ENCODE assay signal across 14 mouse cellular contexts in the genomic region with DNA sequence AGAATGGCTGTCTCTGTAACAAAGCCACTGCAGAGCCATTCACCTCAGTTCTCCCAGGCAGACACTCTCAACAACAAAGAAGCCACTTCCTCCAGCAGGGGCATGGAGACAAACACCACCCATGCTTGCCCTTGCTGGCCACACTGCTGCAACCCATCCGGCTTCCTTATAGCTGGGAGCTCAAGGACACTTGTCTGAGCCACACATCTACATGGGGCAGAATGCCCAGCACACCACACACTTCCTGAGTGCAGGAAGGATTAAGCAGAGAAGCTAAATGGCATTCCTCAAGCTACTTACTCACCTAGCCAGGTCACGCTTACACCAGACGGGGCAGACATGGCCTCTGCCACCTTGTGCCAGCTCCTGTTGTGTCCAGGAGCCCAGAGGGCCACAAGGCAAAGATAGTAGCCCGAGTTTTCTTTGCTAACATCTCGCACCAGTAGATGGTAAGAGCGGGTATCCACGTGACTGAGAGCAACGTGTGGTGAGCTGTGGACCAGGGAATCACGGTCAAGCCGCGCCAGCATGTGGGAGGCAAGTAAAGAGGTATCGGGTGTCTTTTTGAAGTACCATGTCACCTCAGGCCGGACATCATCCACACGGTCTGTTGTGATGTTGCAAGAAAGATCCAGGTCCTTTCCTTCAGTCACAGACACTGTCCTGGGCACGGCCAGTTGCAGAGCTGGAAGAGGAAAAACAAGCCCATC. TPM values are rescaled to one million over a fixed set of nuclear protein-coding genes. Genes with fewer than 3 reads are reported as not detected.
DNase-seq lines count a peak whose midpoint lies in the region; ATAC-seq and TF ChIP-seq lines count a peak whose summit lies in the region.
"Had no signal": no experiment of that assay in that cellular context is flagged by ENCODE, and none has a peak within 500 bp of the region (broad histone marks: within the 10 kb centered on the region; RNA-seq: fewer than 3 reads in every experiment).

No protein-coding gene starts in this region.

- H3K4me3 ChIP-seq in thymus, adult 2 months (ENCODE audit: control insufficient read depth, insufficient read depth, low read length): no peak overlapping the region
- no peak overlapping the region for H3K4me3 ChIP-seq in lung, postnatal 0 days (ENCODE audit: low read depth, low read length)
- H3K4me3 ChIP-seq in liver, postnatal 0 days (ENCODE audit: low read depth, low read length): no peak overlapping the region
- H3K4me3 ChIP-seq in cerebellum, adult 2 months (replicated peaks; ENCODE audit: insufficient read depth, low read depth, low read length): no peak overlapping the region
- H3K4me3 ChIP-seq: heart, embryonic 12.5 days; layer of hippocampus, adult 2 months; limb, embryonic 12.5 days; megakaryocyte, embryonic 14.5 days had no signal

- H3K36me3 ChIP-seq in thymus, adult 2 months (ENCODE audit: control insufficient read depth, insufficient read depth, low read length): no peaks in the 10 kb centered on the region
- H3K36me3 ChIP-seq in lung, postnatal 0 days (ENCODE audit: insufficient read depth, low read length): 0 out of 2 replicates have a peak, but pooled peaks cover 4% of the 10 kb centered on the region
- H3K36me3 ChIP-seq in liver, postnatal 0 days (replicated peaks; ENCODE audit: insufficient read depth, low read length): no peaks in the 10 kb centered on the region

- H3K27ac ChIP-seq in thymus, adult 2 months (ENCODE audit: control insufficient read depth, insufficient read depth, low read length): no peak overlapping the region
- H3K27ac ChIP-seq in lung, postnatal 0 days (ENCODE audit: low read length): peak overlapping the region; percentile 43; the same call in 1 of the 2 replicates
- H3K27ac ChIP-seq in liver, postnatal 0 days (ENCODE audit: low read depth): no peak overlapping the region
- no peak overlapping the region for H3K27ac ChIP-seq in cerebellum, adult 2 months (ENCODE audit: insufficient read depth, low read length)
- H3K27ac ChIP-seq: hindbrain, postnatal 0 days; layer of hippocampus, adult 2 months; limb, embryonic 12.5 days had no signal

- DNase-seq in adrenal gland, adult 2 months: peak; percentile 35
- DNase-seq in adrenal gland, postnatal 14 days: no peak
- DNase-seq in thymus, postnatal 14 days: peak; percentile 19
- DNase-seq in thymus, adult 2 months: no peak
- peak; percentile 90 for DNase-seq in lung, postnatal 0 days (ENCODE audit: low spot score)
- no peak for DNase-seq in urinary bladder, postnatal 36 days (ENCODE audit: low spot score in 2 of 2)
- DNase-seq in liver, postnatal 0 days: no peak
- DNase-seq in cerebellum, adult 2 months: no peak
- DNase-seq: right cerebral cortex, postnatal 4 days had no signal

- H3K27me3 ChIP-seq in thymus, adult 2 months (ENCODE audit: control insufficient read depth, insufficient read depth, low read length): no peaks in the 10 kb centered on the region
- no peaks in the 10 kb centered on the region for H3K27me3 ChIP-seq in lung, postnatal 0 days (replicated peaks; ENCODE audit: insufficient read depth, low read length)
- no peaks in the 10 kb centered on the region for H3K27me3 ChIP-seq in liver, postnatal 0 days (ENCODE audit: insufficient read depth, low read length)
- H3K27me3 ChIP-seq in cerebellum, adult 2 months (ENCODE audit: control insufficient read depth, insufficient read depth, low read length): no peaks in the 10 kb centered on the region
- H3K27me3 ChIP-seq: heart, embryonic 12.5 days; limb, embryonic 12.5 days had no signal

- no peak overlapping the region for H3K4me2 ChIP-seq in lung, postnatal 0 days (replicated peaks; ENCODE audit: low read depth, low read length)
- no peak overlapping the region for H3K4me2 ChIP-seq in liver, postnatal 0 days (ENCODE audit: low read depth, low read length)
- H3K4me2 ChIP-seq: heart, embryonic 12.5 days; limb, embryonic 12.5 days had no signal

- no peak for TF ChIP-seq POLR2A in thymus, adult 2 months (IDR thresholded peaks at IDR 0.05; ENCODE audit: control insufficient read depth, extremely low read depth, insufficient read depth, low read length, poor library complexity)
- no peak for TF ChIP-seq POLR2A in cerebellum, adult 2 months (IDR thresholded peaks at IDR 0.05; ENCODE audit: borderline replicate concordance, insufficient read depth, low read length)

- WGBS in thymus, adult 2 months: 89% methylated on average over 15 of the region's 15 CpGs
- WGBS in lung, postnatal 0 days: 69% methylated on average over 15 of the region's 15 CpGs
- WGBS in liver, postnatal 0 days (ENCODE audit: insufficient replicate concordance): 79% methylated on average over 15 of the region's 15 CpGs
- 94% methylated on average over 15 of the region's 15 CpGs for WGBS in cerebellum, adult 2 months

- TF ChIP-seq EP300 in lung, postnatal 0 days (IDR thresholded peaks at IDR 0.05): no peak
- no peak for TF ChIP-seq EP300 in liver, postnatal 0 days (IDR thresholded peaks at IDR 0.05; ENCODE audit: low read depth)

- no peak for TF ChIP-seq CTCF in thymus, adult 2 months (IDR thresholded peaks at IDR 0.05; ENCODE audit: borderline replicate concordance, control insufficient read depth, extremely low read depth, insufficient read depth, low read length, poor library complexity)
- 0 out of 2 replicates have a peak, but pooled peaks have one; percentile 1 for TF ChIP-seq CTCF in lung, postnatal 0 days (IDR thresholded peaks at IDR 0.05)
- no peak for TF ChIP-seq CTCF in liver, postnatal 0 days (IDR thresholded peaks at IDR 0.05; ENCODE audit: low read depth)
- TF ChIP-seq CTCF in cerebellum, adult 2 months (IDR thresholded peaks at IDR 0.05; ENCODE audit: borderline replicate concordance, insufficient read depth, low read depth, low read length): no peak

- H3K9ac ChIP-seq in lung, postnatal 0 days (replicated peaks; ENCODE audit: low read depth): no peak overlapping the region
- no peak overlapping the region for H3K9ac ChIP-seq in liver, postnatal 0 days (replicated peaks)
- H3K9ac ChIP-seq: heart, embryonic 12.5 days; limb, embryonic 12.5 days had no signal

- peak; percentile 83 for ATAC-seq in lung, postnatal 0 days
- no peak for ATAC-seq in liver, postnatal 0 days
- ATAC-seq: hindbrain, postnatal 0 days had no signal

- H3K9me3 ChIP-seq in lung, postnatal 0 days (ENCODE audit: low read length): no peaks in the 10 kb centered on the region
- no peaks in the 10 kb centered on the region for H3K9me3 ChIP-seq in liver, postnatal 0 days (ENCODE audit: low read length)
- H3K9me3 ChIP-seq: heart, embryonic 12.5 days; limb, embryonic 12.5 days; megakaryocyte, embryonic 14.5 days had no signal

- H3K4me1 ChIP-seq in thymus, adult 2 months (replicated peaks; ENCODE audit: control insufficient read depth, insufficient read depth, low read length): peaks cover 10% of the 10 kb centered on the region
- peaks cover 13% of the 10 kb centered on the region for H3K4me1 ChIP-seq in lung, postnatal 0 days (ENCODE audit: insufficient read depth, low read depth, low read length)
- H3K4me1 ChIP-seq in liver, postnatal 0 days (ENCODE audit: insufficient read depth): no peaks in the 10 kb centered on the region
- peaks cover 2% of the 10 kb centered on the region for H3K4me1 ChIP-seq in cerebellum, adult 2 months (ENCODE audit: control insufficient read depth, insufficient read depth, low read length)
- H3K4me1 ChIP-seq: megakaryocyte, embryonic 14.5 days had no signal

RNA-seq across cellular contexts. Expression of a gene that starts 37.4 kb away (rescaled TPM):
- total RNA-seq in adrenal gland, adult 2 months (2021): 10 to 100 TPM; 29.1 to 48.4 TPM
- 13.5 and 16.5 TPM in 2 replicates for polyA plus RNA-seq in adrenal gland, adult 2 months (2012; rRNA removed)
- total RNA-seq in adrenal gland, postnatal 14 days (2021): 32.1 and 33.3 TPM in 2 replicates
- 7.9 and 8.0 TPM in 2 replicates for polyA plus RNA-seq in thymus, adult 2 months (2012; rRNA removed)
- 10.2 and 10.5 TPM in 2 replicates for polyA plus RNA-seq in lung, postnatal 0 days (2015; fragmentation: Nextera tagmentation; extraction: Ambion mirVana)
- 0.26 and 0.35 TPM in 2 replicates for polyA plus RNA-seq in liver, postnatal 0 days (2015; fragmentation: Nextera tagmentation; extraction: Ambion mirVana)
- 4.5 and 4.6 TPM in 2 replicates for polyA plus RNA-seq in cerebellum, adult 2 months (2012; rRNA removed)

RNA-seq across cellular contexts. Expression of a gene that starts 43.3 kb away (rescaled TPM):
- under 1 TPM; 0.20 to 0.24 TPM for total RNA-seq in adrenal gland, adult 2 months (2021)
- 0.04 and 0.13 TPM in 2 replicates for polyA plus RNA-seq in adrenal gland, adult 2 months (2012; rRNA removed)
- total RNA-seq in adrenal gland, postnatal 14 days (2021): 0.15 and 0.30 TPM in 2 replicates
- 1.4 and 1.6 TPM in 2 replicates for polyA plus RNA-seq in thymus, adult 2 months (2012; rRNA removed)
- polyA plus RNA-seq in lung, postnatal 0 days (2015; fragmentation: Nextera tagmentation; extraction: Ambion mirVana): 0.90 and 0.92 TPM in 2 replicates
- 0.09 and 0.12 TPM in 2 replicates for polyA plus RNA-seq in liver, postnatal 0 days (2015; fragmentation: Nextera tagmentation; extraction: Ambion mirVana)
- 0.10 and 0.13 TPM in 2 replicates for polyA plus RNA-seq in cerebellum, adult 2 months (2012; rRNA removed)

Comparison
In these comparisons a context has a peak if more than half of its experiments do, and no peak if none do; other contexts are left out.
1. DNase-seq: peak in adrenal gland, adult 2 months (single experiment), thymus, postnatal 14 days (single experiment) and lung, postnatal 0 days (single experiment); none in adrenal gland, postnatal 14 days (single experiment), thymus, adult 2 months (single experiment), urinary bladder, postnatal 36 days (0 of 2), liver, postnatal 0 days (single experiment) and cerebellum, adult 2 months (0 of 2).